Mouse (Mus musculus) ovary, adult 10 weeks (tissue): Measurements from ENCODE around the gene D830030K20Rik. TPM values are rescaled to one million over a fixed set of nuclear protein-coding genes. Genes with fewer than 3 reads are reported as not detected.

Experiments
- polyA plus RNA-seq: library from polyadenylated mRNA; stranded (reverse); fragments of 350-450 nt; fragmentation: Illumina TruSeq; extraction: RNeasy Lipid Tissue Mini Kit (QIAGEN cat#74804); gene quantifications from one replicate; pipeline ENCODE4 v1.2.3, GENCODE M21; 2014

D830030K20Rik gene
- polyA plus RNA-seq = 0.63 TPM

GRCm38 (mm10) chr14:3208272-3209152 is at the start of gene D830030K20Rik:
TSS of gene D830030K20Rik (plus strand) at chr14:3208488.

GRCm38 (mm10) chr14:3187955-3188354 is 20.3 kb upstream of the D830030K20Rik start, which contains the start of gene Gm5795:
TSS of gene Gm5795 (plus strand) at chr14:3188255.

Other genes starting within 250 kb of the D830030K20Rik start
- gene Gm2888, start 178.5 kb upstream of the D830030K20Rik start, polyA plus RNA-seq = not detected
- gene Gm2897, start 159.2 kb upstream of the D830030K20Rik start, polyA plus RNA-seq = 1.5 TPM
- not detected for gene Gm10340, start 74.5 kb upstream of the D830030K20Rik start, polyA plus RNA-seq
- not detected for gene Gm5795, start 20.2 kb upstream of the D830030K20Rik start, polyA plus RNA-seq
- not detected for gene Gm2956, start 124.1 kb downstream of the D830030K20Rik start, polyA plus RNA-seq
- not detected for gene Gm10413, start 186.6 kb downstream of the D830030K20Rik start, polyA plus RNA-seq
- gene Gm10409, start 204.1 kb downstream of the D830030K20Rik start, polyA plus RNA-seq = not detected
- gene Gm3005, start 219.6 kb downstream of the D830030K20Rik start, polyA plus RNA-seq = not detected
- gene Gm10408, start 240.9 kb downstream of the D830030K20Rik start, polyA plus RNA-seq = not detected